Mouse (Mus musculus): ENCODE data around the gene Gm20403.

DNA sequence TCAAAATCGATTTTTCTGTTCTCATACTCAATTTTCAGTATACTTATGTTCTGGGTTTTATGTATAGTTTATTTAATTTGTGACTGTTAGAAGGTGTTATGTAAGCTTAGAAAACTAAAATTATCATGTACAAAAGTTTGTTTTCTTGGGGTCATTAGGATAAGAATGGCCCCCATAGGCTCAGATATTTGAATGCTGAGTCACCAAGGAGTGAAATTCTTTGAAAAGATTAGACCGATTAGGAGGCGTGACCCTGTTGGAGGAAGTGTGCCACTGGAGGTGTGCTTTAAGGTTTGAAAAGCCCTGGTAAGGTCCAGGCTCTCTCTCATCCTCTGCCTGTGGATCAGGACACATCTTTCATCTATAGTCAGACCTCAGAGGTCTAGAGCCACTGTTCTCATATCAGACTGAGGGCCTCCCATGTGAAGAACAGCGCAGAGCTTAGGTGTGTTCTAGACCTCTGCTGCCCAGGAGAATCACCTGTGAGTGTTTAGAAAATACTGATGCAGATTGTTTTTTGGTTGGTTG is 2.1 kb upstream of the Gm20403 start:
- TF ChIP-seq POLR2A (IDR thresholded peaks at IDR 0.05; ENCODE audit: insufficient read depth, low read length) (no peak), CTCF (IDR thresholded peaks at IDR 0.05; ENCODE audit: low read depth, low read length) (no peak)

All from ES-Bruce4 (cell line).